26 mouse cellular contexts compared by ENCODE assay signal in genomic region chr14:121605260-121605659, GRCm38 (mm10).
DNase-seq lines count a peak whose midpoint lies in the region; ATAC-seq and TF ChIP-seq lines count a peak whose summit lies in the region.
"Had no signal": no experiment of that assay in that cellular context is flagged by ENCODE, and none has a peak within 500 bp of the region (broad histone marks: within the 10 kb centered on the region; RNA-seq: fewer than 3 reads in every experiment).

No protein-coding gene starts in this region.

- H3K9me3 ChIP-seq in megakaryocyte, embryonic 14.5 days = no peaks in the 10 kb centered on the region
- H3K9me3 ChIP-seq: embryonic facial prominence, embryonic 13.5 days; forebrain, embryonic 10.5 days; hindbrain, embryonic 12.5 days; intestine, embryonic 15.5 days; lung, embryonic 15.5 days; midbrain, embryonic 12.5 days; neural tube, embryonic 13.5 days had no signal

- H3K27me3 ChIP-seq in megakaryocyte, embryonic 14.5 days (replicated peaks) = peaks cover 9% of the 10 kb centered on the region
- H3K27me3 ChIP-seq: embryonic facial prominence, embryonic 13.5 days; hindbrain, embryonic 12.5 days; intestine, embryonic 15.5 days; lung, embryonic 15.5 days; midbrain, embryonic 12.5 days; neural tube, embryonic 13.5 days; Patski had no signal

- H3K36me3 ChIP-seq in megakaryocyte, embryonic 14.5 days (replicated peaks; ENCODE audit: low read length) = no peaks in the 10 kb centered on the region
- H3K36me3 ChIP-seq: embryonic facial prominence, embryonic 13.5 days; forebrain, embryonic 10.5 days; hindbrain, embryonic 12.5 days; midbrain, embryonic 12.5 days; neural tube, embryonic 13.5 days had no signal

- DNase-seq in cerebellum, adult 11-12 months = peak; percentile 54
- DNase-seq in cerebellum, adult 9-10 months = no peak
- DNase-seq in layer of hippocampus, adult 2 months (ENCODE audit: low spot score in 2 of 2) = no peak
- DNase-seq in layer of hippocampus, adult 9-11 months = no peak
- DNase-seq in frontal cortex, postnatal 36 days (ENCODE audit: low spot score in 2 of 2) = no peak
- DNase-seq: adrenal gland, postnatal 10 days; forebrain, postnatal 0 days; gastrocnemius, postnatal 14 days; heart, postnatal 36 days; kidney, adult 2 months; kidney, postnatal 36 days; layer of hippocampus, postnatal 36 days; liver; thymus, postnatal 4 days had no signal

- H3K27ac ChIP-seq in layer of hippocampus, adult 2 months = peak overlapping the region; percentile 88
- H3K27ac ChIP-seq: embryonic facial prominence, embryonic 13.5 days; forebrain, embryonic 10.5 days; hindbrain, embryonic 12.5 days; hindbrain, postnatal 0 days; intestine, embryonic 15.5 days; liver, embryonic 14.5 days; lung, embryonic 15.5 days; midbrain, embryonic 12.5 days; neural tube, embryonic 13.5 days had no signal

- no peak for TF ChIP-seq CTCF in layer of hippocampus, adult 2 months (conservative IDR thresholded peaks at IDR 0.05)

- ATAC-seq in megakaryocyte, adult 5-6 weeks (ENCODE audit: poor library complexity, severe bottlenecking) = no peak
- ATAC-seq: hindbrain, postnatal 0 days; intestine, embryonic 15.5 days; Patski had no signal

- H3K4me1 ChIP-seq in megakaryocyte, embryonic 14.5 days = peaks cover 4% of the 10 kb centered on the region; the same call in 1 of the 2 replicates
- H3K4me1 ChIP-seq: intestine, embryonic 15.5 days; neural tube, embryonic 13.5 days had no signal

- H3K4me3 ChIP-seq in layer of hippocampus, adult 2 months = no peak overlapping the region
- peak overlapping the region; percentile 16 for H3K4me3 ChIP-seq in megakaryocyte, embryonic 14.5 days (replicated peaks)
- H3K4me3 ChIP-seq: embryonic facial prominence, embryonic 13.5 days; forebrain, embryonic 10.5 days; hindbrain, embryonic 12.5 days; intestine, embryonic 15.5 days; lung, embryonic 15.5 days; midbrain, embryonic 12.5 days; neural tube, embryonic 13.5 days had no signal
